Mouse (Mus musculus): ENCODE measurements around the gene Cdc42bpa.

The Cdc42bpa gene

DNA sequence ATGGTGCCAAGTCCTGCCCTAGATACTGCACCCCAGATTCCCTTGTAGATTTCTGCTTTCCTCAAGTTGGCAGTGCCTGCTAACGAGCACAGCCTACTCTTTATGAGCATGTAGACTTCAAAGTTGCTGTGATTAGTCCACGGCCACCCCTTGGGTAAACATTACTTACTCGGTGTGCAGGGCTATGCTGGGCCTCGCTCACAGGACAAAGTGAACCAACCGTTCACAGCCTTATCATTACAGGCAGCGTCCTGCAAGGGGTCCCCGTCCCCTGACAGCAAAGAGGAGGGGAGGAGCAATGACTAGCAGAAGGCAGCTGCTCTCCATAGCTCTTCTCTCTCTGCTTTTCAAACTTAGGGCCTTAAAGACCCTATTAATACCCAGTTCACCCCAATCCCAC is 224.5 kb downstream of the Cdc42bpa start:
- no peak for DNase-seq (ENCODE audit: extremely low read depth, low read depth, low spot score)

DNA sequence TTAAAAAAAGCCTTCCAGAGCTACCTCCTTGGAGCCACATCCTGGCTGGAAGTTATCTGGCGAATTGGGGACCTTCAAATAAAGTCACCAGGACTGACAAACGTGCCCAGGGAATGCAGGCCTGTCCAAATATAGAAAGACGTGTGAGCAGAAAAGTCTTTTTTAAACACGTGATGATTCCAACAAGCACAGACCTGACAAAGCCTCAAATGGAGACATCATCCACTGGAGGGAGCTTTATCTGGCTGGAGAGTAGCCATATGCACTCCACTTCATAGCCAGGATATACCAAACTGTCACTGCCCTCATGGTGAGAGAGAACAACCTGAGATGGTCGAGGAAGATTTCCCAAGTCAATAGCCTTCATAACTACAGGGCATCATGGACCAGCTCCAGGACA is 225.6 kb downstream of the Cdc42bpa start:
- no peak for DNase-seq (ENCODE audit: extremely low read depth, low read depth, low spot score)

DNA sequence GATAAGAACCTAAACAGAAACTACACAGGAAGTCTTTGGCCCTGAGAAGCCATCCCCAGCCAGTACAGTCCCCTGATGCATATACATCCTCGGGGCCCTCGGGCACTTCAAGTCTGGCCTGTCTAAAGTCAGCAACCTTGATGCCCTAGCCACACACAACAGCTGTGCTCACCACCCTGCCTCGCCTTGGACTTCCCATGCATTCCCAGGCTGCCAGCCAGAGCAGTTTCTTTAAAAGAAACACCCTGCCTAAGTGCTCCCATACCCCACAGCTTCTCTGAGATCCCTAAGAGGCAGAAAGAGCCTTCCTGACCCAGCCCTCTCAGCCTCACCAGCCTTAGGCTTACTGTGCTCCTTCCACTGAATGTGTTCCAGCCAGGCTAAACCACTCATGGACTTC is 226.1 kb downstream of the Cdc42bpa start:
- no peak for DNase-seq (ENCODE audit: extremely low read depth, low read depth, low spot score)

DNA sequence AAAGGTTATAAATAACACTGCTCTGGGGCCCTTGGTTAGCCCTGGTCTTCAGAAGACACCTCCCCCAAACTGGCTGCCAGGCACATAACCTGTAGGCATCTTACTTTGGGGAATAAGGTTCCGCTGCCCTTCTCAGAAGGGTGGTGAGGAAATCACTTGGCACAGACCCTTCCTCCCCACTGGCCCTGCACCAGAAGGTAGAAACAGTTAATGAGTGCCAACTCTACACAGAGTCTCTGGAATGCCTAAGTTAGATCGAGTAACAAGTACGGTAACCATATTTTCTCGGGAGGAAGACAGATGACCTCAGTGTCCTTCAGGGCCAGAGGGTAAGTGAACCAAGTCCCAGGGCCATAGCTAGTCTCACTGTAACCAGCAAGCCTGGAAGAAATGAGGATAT is 228.7 kb downstream of the Cdc42bpa start:
- DNase-seq (ENCODE audit: extremely low read depth, low read depth, low spot score), result peak; percentile 52

DNA sequence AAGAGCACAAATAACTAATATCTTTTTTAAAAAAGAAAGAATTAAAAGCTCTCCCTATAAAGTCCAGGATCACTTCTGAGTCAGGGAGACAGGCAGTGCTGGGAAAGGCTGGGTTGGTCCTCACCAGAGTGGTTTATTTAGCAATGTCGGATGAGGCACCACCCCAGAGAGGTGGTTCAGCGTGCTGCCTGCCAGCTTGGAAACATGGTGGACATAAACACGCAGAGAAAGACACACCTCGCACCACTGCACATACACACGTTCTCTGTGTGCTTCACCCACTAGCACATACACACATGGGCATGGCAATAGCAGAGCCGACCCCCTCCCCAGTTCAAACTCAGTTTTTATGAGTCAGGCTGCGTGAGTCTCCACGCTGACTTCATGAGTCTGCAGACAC is 230.8 kb downstream of the Cdc42bpa start:
- DNase-seq (ENCODE audit: extremely low read depth, low read depth, low spot score), result no peak

DNA sequence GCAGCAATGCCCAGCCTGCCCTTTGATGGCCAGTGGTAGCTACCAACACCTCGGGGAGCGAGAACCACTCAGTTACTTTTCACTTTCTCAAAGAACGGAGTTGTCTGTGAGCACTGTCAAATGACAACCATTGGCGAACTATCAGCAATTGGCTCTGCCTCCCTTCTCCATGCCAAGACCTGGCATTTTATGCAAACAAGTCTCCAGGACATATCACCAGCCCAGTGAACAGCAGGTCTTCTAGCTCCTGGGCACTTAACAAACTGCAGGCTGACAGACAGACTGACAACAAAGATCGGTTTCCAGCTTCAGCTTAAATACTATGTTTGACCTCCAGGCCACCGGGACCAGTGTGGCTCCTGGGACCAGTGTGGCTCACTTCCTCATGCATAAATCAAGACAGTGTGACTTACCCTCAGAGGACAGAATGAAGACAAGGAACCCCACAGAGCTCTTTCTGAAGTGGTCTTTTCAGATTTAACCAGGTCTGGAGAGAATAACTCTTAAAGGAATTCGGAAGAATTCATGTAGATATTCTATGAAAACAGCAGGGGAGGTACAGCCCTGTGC is 231.5 kb downstream of the Cdc42bpa start:
- DNase-seq (ENCODE audit: extremely low read depth, low read depth, low spot score), result no peak

DNA sequence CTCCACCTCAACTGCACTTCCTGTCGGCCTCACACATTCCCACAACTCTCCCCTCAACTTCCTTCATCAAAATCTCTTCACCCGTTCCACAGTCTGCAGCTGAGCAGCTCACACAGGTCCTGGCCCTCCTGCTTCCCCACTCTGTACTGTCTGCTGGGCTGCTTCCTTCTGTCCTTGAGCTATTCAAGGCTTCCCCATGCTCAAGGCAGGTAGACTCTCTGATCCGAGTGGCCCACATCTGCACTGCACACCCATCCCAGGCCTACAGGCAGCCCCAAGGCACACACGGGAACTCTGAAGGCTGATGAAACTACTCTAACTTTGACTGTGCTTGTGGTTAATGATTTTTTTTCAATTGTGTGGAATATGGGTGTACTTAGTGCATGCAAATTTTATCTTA is 232.6 kb downstream of the Cdc42bpa start:
- no peak for DNase-seq (ENCODE audit: extremely low read depth, low read depth, low spot score)

DNA sequence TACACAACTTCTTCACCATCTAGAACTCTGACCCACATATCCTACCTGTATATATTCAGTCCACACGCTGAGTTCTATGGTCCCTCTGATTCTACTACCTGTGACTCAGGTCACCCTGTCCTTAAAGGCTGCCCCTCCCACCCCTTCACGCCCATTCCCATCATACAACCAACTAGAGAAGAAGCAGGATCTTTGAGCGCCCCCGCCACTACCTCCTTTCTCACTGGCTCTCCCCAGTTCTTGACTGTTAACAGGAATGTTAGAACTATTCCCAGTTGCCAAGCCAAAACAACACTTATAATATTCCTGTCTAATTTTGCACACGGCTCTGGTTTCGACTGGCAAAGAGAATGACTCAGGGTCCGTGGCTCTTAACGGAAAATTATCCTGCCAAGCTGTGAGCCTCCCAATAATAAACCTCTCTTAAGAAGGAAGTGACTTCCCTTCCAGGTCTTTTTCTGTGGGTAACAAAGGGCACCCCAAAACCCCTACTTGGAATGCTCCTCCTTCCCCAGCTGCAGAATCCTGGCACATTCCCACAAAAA is 233.2 kb downstream of the Cdc42bpa start:
- DNase-seq (ENCODE audit: extremely low read depth, low read depth, low spot score), result no peak

DNA sequence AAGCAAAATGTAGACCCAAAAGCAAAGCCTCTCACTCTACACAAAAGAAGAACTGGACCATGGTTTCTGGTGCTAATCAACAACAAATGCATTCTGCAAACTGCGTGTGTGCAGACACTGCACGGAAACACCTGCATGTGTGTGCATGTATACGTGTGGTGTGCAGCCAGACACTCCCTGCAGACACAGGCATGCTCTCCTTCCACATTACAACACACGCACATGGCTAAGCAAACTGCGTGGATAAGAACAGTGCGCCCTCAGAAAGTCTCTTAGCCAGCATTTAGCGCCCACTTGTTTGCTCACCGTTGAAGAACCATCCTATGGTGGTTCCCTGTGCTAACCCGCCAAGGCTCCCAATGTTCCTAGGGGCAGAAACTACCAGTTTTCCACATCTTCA is 233.8 kb downstream of the Cdc42bpa start:
- DNase-seq (ENCODE audit: extremely low read depth, low read depth, low spot score), result no peak

DNA sequence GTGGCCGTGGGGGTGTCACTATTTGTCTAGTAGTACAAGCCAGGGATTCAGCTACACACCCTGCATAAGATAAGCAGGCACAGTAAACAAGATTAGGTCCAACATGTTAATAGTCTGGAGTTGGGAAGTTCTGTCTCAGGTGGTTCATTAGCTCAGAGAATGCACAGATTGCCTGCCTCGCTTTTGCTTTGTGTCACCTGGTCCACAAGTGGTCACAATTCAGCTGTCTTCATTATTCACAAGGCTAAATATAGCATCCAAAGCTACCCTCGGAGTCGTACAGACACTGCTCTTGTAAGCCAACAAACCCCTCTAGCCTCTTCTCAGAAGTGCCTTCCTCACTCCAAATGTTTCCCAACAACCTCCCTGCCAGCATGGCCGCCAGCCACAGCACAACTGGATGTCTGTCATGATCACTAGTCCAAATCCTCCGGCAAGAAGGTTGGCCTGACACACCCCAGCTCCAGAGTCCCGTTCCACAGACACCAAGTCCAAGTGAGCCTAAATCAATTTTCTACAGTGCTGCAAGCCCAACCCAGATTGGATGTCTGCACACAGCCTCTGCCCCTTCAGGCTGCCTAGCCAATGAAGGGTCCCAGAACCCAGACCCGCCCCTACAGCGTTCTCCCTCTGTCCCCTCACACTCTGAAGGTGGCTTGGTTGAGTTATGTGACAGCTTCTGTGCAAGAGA is 234.7 kb downstream of the Cdc42bpa start:
- no peak for DNase-seq (ENCODE audit: extremely low read depth, low read depth, low spot score)

DNA sequence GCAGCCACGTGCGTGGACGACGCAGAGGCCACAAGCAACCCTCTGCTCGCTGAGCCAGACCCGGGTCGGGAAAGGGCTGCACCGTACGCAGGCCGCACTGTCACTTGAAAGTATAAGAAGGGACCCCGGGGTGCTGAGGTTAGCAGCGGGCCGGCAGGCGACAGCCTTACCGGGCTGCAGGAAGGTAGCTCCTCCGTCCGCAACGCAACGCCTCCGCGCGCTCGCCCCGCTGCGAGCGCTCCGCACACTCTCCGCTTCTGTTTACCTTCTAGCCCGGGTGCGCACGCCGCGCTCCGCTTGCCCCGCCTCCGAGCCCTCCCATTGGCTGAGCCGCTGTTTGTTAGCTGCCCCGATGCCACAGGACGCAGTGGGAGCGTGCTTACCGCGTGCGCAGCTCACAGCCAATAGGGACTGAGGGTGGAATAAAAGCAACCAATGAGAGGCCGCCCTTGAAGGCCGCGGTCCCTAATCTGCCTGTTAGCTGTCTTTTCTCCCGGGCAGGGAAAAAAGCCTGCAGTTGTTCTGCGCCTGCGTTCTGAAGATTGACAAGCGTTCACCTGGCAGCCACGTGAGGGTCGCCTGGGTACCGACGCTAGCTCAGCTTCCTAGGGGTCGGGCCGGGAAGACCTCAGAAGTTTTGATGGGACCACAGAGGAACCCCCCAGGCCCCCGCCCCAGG is 235.6 kb downstream of the Cdc42bpa start:
- DNase-seq (ENCODE audit: extremely low read depth, low read depth, low spot score), result peak; percentile 80

DNA sequence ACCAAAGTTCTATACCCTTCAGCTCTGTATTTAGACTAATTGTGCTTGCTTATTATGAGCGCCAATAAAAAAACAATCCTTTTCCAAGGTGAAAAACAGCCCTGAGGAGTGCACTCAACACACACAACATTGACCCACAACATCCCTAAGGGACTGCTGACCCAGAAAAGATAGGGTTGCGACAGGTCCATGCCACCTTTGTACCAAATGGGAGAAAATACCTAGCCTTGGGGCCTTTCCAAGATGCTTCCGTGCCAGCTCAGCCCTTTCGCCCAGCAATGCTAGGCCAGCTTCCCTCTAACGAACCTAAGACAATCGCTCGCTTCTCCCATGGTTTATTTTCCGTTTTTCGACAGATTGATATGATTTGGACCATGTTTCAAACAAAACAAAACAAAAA is 236.2 kb downstream of the Cdc42bpa start:
- DNase-seq (ENCODE audit: extremely low read depth, low read depth, low spot score), result peak; percentile 40

DNA sequence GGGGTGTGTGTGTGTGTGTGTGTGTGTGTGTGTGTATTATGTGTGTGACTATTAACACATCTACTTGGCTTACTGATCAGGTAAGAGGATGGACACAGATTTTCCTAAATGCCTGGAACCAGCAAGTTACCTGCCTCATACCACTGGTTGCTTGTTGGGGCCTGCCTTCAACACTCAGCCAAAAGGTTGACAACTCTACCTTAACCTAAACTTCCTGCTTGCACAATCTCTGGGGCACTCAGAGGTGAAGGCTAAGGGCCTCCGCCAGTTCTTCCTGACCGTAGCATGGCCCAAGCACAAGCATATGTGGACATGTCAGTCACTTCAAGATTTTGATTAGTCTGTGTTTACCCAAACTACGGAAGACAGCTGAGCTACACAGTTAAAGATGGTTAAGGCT is 237.7 kb downstream of the Cdc42bpa start:
- peak; percentile 80 for DNase-seq (ENCODE audit: extremely low read depth, low read depth, low spot score)

DNA sequence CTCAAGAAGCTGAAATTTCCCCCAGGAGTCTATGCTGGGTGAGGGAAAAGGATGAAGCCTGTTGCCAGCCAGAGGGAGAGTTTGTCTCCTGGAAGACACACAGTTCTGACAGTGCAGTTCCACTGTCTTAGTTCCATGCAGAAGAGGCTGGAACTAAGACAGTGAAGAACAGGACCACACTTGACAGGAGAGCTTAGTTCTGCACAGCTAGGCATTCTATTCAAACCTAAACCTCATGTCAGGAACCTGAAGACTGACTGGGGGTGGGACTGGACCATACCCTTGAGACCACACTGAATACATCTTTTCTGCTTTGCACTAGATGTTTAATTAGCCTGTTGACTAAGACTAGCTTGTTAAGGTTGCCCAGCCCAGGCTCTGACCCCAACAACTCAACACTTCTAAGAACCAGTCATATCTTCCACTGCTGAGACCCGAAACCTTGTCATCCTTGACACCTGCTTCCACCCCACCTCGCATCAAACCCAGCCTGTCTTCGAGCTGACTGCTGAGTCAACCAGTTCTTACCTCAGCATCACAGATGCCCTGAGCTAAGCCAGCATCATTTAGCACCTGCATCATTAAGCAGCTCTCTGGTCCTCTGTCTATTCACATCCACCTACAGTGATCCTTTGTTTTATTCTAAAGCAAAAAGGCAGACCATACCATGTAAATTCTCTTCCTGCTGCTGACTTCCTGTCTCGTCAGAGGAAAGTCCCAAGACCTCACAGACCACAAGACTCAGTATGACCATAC is 238.9 kb downstream of the Cdc42bpa start, which contains the start of gene Coq8a:
Gene Coq8a (minus strand): TSS at position 644 of the 756 bp plus-strand sequence.
- no peak for DNase-seq (ENCODE audit: extremely low read depth, low read depth, low spot score)

DNA sequence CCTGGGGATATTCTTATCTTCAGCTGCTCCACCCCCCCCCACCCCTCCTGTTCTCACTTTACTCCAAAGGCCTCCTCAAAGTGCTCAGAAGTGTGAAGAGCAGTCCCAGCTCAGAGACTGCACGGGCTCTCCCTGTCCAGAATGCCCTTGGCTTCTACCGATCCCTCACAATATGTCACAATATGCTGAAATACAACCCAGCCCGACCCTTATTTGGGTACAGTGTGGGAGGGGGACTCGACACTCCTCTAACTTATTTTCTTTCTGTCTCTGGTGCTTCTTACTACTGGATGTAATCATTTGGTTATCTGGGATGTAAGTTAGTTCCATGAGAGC is 239.4 kb downstream of the Cdc42bpa start:
- no peak for DNase-seq (ENCODE audit: extremely low read depth, low read depth, low spot score)

DNA sequence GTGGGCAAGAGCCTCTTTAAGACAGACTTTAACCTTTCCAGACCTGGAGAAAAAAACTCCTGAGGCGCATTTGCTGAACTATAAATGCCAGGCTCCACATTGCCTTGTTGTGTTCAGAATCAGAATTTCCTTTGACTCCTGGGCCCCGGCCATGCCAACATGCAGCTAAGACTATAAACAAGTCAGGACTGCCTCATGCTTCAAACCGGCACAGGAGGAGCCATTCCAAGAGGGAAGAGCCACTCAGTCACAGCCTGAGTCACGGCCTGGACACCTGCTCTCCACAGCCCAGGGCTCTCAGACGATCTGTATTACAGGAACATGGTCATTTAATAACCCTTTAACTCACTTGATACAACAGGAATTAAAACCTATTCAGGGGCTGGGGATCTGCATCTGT is 240.4 kb downstream of the Cdc42bpa start:
- no peak for DNase-seq (ENCODE audit: extremely low read depth, low read depth, low spot score)

DNA sequence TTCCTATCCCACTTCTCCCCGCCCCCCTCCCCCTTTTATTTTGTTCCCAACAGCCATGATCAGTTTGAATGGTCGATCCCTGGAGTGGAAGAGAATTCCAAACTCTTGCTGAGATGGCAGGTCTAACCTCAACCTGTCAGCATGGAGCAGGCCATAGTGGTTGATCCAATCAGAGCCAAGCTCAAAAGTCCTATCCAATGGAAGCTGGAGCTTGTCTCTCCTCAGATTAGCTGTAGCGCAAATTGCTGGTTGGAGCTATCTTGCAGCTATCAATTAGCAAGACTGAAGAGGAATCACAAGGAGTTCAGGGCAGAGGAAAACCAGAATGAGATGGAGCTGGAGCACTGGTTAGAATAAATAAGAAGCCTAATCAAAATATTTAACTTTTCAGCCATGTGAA is 248.1 kb downstream of the Cdc42bpa start:
- DNase-seq (ENCODE audit: extremely low read depth, low read depth, low spot score), result no peak

DNA sequence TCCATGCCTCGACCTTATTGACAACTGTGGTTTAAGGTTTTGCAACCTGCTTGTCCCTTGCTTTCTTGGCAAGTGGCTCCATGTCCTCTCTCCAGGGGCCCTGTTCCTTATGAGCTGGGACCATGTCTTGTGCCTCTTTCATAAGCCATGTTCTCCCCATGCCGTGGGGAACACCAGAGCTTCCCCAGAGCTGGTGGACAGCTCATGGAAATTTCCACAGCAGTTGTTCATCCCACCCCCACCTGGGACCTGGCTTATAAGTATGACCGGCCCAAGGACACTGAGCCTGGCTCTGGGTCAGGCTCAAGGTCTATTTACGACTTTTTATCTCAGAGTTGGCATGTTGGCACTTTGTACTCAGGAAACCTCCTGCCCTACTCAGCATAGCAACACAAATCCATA is 249.8 kb downstream of the Cdc42bpa start:
- no peak for DNase-seq (ENCODE audit: extremely low read depth, low read depth, low spot score)

DNA sequence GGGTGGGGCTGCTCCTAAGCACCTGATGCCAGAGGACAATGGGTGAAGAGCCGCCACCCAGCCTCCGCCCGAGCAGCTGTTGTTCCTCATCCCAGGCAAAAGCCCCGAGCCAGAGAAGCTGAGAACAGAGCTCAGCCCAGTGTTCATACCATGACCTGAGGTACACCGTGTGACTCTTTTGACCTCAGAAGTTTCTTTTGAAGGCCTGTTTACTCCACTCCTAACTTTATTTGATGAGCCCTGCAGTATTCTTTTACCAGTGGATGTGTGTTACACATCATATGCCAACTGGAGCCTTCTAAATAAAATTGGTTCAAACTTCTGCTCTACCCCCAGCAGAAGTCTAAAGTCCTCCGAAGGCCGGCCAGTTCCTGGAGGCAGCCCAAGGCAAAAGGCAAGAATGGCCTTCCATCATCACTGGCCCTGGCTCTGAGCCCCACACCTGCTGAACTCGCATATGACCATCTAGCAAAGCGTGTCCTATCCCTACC is 250.6 kb downstream of the Cdc42bpa start:
- DNase-seq (ENCODE audit: extremely low read depth, low read depth, low spot score), result no peak

DNA sequence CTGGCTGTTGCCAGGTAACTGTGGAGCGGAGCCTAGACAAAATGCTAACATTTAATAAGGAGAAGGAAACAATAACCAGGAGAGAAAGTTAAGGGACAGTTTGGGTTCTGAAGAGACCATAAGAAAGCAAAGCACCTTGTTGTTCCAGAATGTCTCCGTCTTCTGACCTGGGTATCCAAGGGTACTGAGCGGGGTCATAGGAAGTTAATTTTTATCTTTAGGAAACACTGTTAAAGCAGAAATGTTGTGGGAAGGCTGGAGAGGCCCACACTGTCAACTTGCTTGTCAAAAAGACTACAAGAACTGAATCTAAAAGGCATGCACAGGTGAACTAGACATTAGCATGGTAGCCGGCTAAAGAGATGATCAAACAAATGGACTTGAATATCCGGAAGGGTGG is 252.6 kb downstream of the Cdc42bpa start:
- DNase-seq (ENCODE audit: extremely low read depth, low read depth, low spot score), result no peak

DNA sequence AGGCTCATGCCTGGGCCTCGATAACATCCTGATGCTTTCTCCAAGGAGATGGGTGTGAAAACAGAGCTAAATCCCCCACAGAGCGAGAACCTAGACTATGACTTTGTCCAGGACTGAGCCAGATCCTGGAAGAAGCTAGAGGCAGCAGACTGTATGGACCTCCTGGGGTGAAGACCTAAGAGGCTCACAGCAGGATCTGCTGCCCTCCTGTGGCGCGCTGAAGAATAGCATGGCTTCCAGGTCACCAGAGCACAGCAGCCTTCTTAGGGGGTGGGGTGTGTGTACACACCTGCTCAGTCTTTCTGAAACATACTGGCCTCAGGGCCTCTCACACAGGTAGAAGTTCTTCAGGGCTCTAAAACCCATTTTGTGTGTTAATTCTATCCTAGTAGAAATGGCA is 254.8 kb downstream of the Cdc42bpa start:
- no peak for DNase-seq (ENCODE audit: extremely low read depth, low read depth, low spot score)
